Mouse (Mus musculus) cerebellum, adult 2 months (tissue): ENCODE measurements around the gene Dock9.

ENCODE experiments used
- CTCF ChIP-seq: fragments of 200-500 bp; IDR thresholded peaks from 2 replicates; pipeline ENCODE4 v1.5.1; 2011; ENCODE audit warnings: low read depth, mild to moderate bottlenecking, control low read depth, low read length, moderate library complexity, borderline replicate concordance; ENCODE audit not compliant: insufficient read depth
- POLR2A ChIP-seq: fragments of 200-500 bp; IDR thresholded peaks from 2 replicates; pipeline ENCODE4 v1.6.1; 2011; ENCODE audit warnings: low read length, control low read depth, borderline replicate concordance; ENCODE audit not compliant: insufficient read depth

- TF ChIP-seq CTCF = no peak
- no peak for TF ChIP-seq POLR2A
Measured at GRCm38 (mm10) chr14:121713830-121714197, 83.8 kb downstream of the Dock9 start.
